In the genomic region with DNA sequence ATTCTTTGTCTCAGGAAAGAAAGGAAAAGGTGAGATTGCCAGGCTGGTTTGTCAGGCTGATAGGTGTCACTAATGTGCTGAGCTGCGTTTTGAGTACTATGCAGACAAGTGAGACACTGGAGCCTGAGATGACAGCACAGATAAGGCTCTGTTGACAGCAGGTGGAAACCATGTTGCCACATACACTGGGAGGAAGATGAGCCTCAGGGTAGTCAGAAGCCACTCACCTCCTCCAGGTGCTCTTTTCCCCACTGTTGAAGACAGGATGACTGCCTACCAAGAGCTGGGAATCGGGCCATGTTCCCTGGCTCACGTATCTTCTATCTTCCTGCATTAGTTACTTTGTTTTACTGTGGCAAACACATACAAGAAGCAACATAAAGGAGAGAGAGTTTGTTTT, we compare ENCODE assay signal across 30 mouse cellular contexts.
"Had no signal": no experiment of that assay in that cellular context is flagged by ENCODE, and none has a peak within 500 bp of the region (broad histone marks: within the 10 kb centered on the region; RNA-seq: fewer than 3 reads in every experiment).

No protein-coding gene starts in this region.

- H3K4me1 ChIP-seq: limb, embryonic 10.5 days; limb, embryonic 12.5 days; limb, embryonic 13.5 days; limb, embryonic 15.5 days; liver, embryonic 12.5 days; liver, embryonic 13.5 days; liver, embryonic 15.5 days; lung, embryonic 15.5 days; megakaryocyte, embryonic 14.5 days; midbrain, embryonic 10.5 days; midbrain, embryonic 12.5 days; midbrain, embryonic 13.5 days; midbrain, embryonic 15.5 days had no signal

- H3K27me3 ChIP-seq: limb, embryonic 12.5 days; limb, embryonic 13.5 days; limb, embryonic 15.5 days; liver, embryonic 12.5 days; liver, embryonic 13.5 days; liver, embryonic 15.5 days; lung, embryonic 15.5 days; megakaryocyte, embryonic 14.5 days; midbrain, embryonic 12.5 days; midbrain, embryonic 13.5 days; midbrain, embryonic 15.5 days had no signal

- DNase-seq: left cerebral cortex, postnatal 4 days; liver; liver, embryonic 13.5 days; liver, postnatal 0 days; lung, adult 18-20 months; lung, adult 2 months; lung, embryonic 14.5 days; lung, postnatal 10 days; lung, postnatal 14 days; lung, postnatal 36 days; lung, postnatal 4 days; midbrain, embryonic 14.5 days had no signal

- ATAC-seq: liver, embryonic 12.5 days; liver, postnatal 0 days; lung, postnatal 0 days; midbrain, embryonic 13.5 days; midbrain, embryonic 15.5 days; midbrain, embryonic 16.5 days had no signal

- H3K9me3 ChIP-seq: limb, embryonic 10.5 days; limb, embryonic 12.5 days; limb, embryonic 13.5 days; limb, embryonic 15.5 days; liver, embryonic 12.5 days; liver, embryonic 13.5 days; liver, embryonic 15.5 days; lung, embryonic 15.5 days; midbrain, embryonic 10.5 days; midbrain, embryonic 12.5 days; midbrain, embryonic 13.5 days; midbrain, embryonic 15.5 days had no signal

- H3K36me3 ChIP-seq: limb, embryonic 10.5 days; limb, embryonic 12.5 days; limb, embryonic 13.5 days; limb, embryonic 15.5 days; liver, embryonic 12.5 days; liver, embryonic 13.5 days; liver, embryonic 15.5 days; lung, embryonic 15.5 days; midbrain, embryonic 10.5 days; midbrain, embryonic 12.5 days; midbrain, embryonic 13.5 days; midbrain, embryonic 15.5 days had no signal

- H3K27ac ChIP-seq: limb, embryonic 10.5 days; limb, embryonic 12.5 days; limb, embryonic 13.5 days; limb, embryonic 15.5 days; liver, embryonic 12.5 days; liver, embryonic 13.5 days; liver, embryonic 14.5 days; liver, embryonic 15.5 days; lung, embryonic 15.5 days; macrophage; midbrain, embryonic 10.5 days; midbrain, embryonic 12.5 days; midbrain, embryonic 13.5 days; midbrain, embryonic 15.5 days had no signal

- H3K4me3 ChIP-seq: limb, embryonic 10.5 days; limb, embryonic 12.5 days; limb, embryonic 13.5 days; limb, embryonic 15.5 days; liver, embryonic 12.5 days; liver, embryonic 13.5 days; liver, embryonic 15.5 days; lung, embryonic 15.5 days; megakaryocyte, embryonic 14.5 days; midbrain, embryonic 10.5 days; midbrain, embryonic 12.5 days; midbrain, embryonic 13.5 days; midbrain, embryonic 15.5 days; myocyte had no signal

- H3K4me2 ChIP-seq: limb, embryonic 12.5 days; limb, embryonic 13.5 days; limb, embryonic 15.5 days; liver, embryonic 12.5 days; liver, embryonic 13.5 days; liver, embryonic 15.5 days; lung, embryonic 14.5 days; lung, embryonic 15.5 days; midbrain, embryonic 11.5 days; midbrain, embryonic 12.5 days; midbrain, embryonic 13.5 days; midbrain, embryonic 15.5 days had no signal

- H3K9ac ChIP-seq: limb, embryonic 12.5 days; limb, embryonic 13.5 days; limb, embryonic 15.5 days; liver, embryonic 12.5 days; liver, embryonic 13.5 days; liver, embryonic 14.5 days; liver, embryonic 15.5 days; liver, postnatal 0 days; lung, embryonic 14.5 days; lung, embryonic 15.5 days; midbrain, embryonic 12.5 days; midbrain, embryonic 13.5 days; midbrain, embryonic 15.5 days had no signal
